Mouse (Mus musculus): ENCODE measurements around the gene Ap1g2.

Gene Ap1g2

GRCm38 (mm10) chr14:55105836-55106809 is at the start of gene Ap1g2:
Gene Ap1g2 (minus strand): TSS chr14:55106593.
- DNase-seq (ENCODE audit: low spot score): peak; percentile 88

- no peak for DNase-seq (ENCODE audit: low spot score)
These were observed 46.6 kb upstream of the Ap1g2 start for GRCm38 (mm10) chr14:55152951-55153481.

DNA sequence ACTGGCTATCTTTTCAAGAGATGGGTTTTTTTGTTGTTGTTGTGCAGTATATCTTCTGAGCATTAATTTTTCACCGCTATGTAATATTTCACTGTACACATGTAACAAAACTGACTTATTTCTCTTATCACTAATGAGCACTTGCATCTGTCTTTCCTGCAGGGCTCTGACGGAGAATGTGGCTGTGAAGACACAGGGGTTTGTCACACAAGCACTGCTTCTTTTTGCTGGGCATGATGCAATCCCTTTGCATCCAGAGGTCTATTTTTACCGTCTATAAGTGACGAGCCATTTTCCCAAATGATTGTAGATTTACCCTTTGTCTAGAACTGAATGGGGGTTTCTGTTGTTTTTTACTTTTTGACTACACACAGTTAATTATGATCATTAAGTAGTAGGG is 45.8 kb upstream of the Ap1g2 start:
- no peak for DNase-seq (ENCODE audit: low spot score)

GRCm38 (mm10) chr14:55150985-55151384 is 44.6 kb upstream of the Ap1g2 start:
- no peak for DNase-seq (ENCODE audit: low spot score)

- DNase-seq (ENCODE audit: low spot score): no peak
These were observed 42.6 kb upstream of the Ap1g2 start for GRCm38 (mm10) chr14:55149041-55149440.

GRCm38 (mm10) chr14:55148363-55148915 is 42.0 kb upstream of the Ap1g2 start:
- peak; percentile 47 for DNase-seq (ENCODE audit: low spot score)

DNA sequence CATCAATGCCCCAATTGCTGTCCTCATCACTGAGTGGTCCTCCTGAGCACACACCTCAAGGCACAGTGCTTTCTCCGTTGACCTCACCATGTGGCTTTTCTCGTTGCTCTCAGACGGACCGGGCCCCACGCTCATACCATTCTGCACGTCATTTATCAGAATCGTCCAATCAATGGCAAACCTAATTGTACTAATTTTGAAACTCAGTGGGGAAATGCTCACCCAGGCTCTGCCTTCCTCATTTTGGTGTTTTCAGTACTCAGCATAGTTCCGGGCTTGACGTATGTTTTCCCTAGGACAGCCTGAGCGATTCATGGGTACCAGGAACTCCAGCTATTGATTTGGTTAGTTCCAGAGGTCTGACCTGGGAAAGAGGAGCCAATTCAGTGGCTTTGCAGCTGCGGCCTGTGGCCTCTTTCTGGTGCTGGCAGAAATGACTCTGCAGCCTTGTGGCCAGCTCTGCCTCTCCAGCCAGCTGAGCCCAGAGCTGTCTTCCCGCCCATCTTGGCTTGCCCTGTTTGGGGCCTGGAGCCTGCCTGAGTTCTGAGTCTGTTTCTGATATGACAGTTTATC is 40.5 kb upstream of the Ap1g2 start:
- peak; percentile 6 for DNase-seq (ENCODE audit: low spot score)

GRCm38 (mm10) chr14:55146324-55146723 is 39.9 kb upstream of the Ap1g2 start:
- DNase-seq (ENCODE audit: low spot score): no peak

GRCm38 (mm10) chr14:55139313-55139712 is 32.9 kb upstream of the Ap1g2 start:
- no peak for DNase-seq (ENCODE audit: low spot score)

DNA sequence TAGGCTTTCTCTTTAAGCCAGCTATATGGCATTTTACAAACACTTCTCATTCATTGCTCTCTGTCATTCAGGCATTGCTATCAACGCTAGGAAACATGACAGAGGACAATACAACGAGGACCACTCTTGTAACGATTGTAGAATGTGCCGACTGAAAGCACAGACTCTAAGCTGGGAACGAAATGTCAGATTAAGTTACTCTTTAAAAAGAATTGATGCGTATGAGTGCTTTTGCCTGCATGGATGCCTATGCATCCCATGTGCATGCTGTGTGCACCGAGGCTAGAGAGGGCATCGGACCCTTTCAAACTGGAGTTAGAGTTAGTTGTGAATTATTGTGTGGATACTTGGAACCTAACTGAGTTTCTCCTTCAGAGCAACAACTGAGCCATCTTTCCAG is 29.3 kb upstream of the Ap1g2 start:
- no peak for DNase-seq (ENCODE audit: low spot score)

GRCm38 (mm10) chr14:55126521-55126920 is 20.1 kb upstream of the Ap1g2 start:
- DNase-seq (ENCODE audit: low spot score): no peak

GRCm38 (mm10) chr14:55125711-55126110 is 19.3 kb upstream of the Ap1g2 start:
- DNase-seq (ENCODE audit: low spot score): no peak

- no peak for DNase-seq (ENCODE audit: low spot score)
These were observed 16.0 kb upstream of the Ap1g2 start for GRCm38 (mm10) chr14:55122359-55122758.

DNA sequence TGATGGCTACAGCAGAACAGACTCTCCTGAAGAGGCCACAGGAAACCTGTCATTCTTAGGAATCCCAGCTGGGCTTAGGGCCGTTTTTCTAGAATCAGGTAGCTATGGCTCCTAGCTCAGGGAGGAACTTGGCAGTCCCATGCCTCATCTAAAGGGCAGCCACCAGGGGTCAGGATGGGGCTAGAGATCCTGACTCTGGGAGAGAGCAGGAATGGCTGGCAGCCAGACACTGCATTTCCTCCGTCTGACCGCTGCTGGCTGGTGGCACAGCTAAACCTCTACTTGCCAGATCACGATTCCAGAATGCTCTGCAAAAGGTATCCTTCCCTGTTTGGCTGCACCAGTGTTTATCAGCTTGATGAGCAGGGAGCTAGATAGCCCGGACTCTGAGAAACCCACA is 15.6 kb upstream of the Ap1g2 start:
- DNase-seq (ENCODE audit: low spot score): peak; percentile 76

DNA sequence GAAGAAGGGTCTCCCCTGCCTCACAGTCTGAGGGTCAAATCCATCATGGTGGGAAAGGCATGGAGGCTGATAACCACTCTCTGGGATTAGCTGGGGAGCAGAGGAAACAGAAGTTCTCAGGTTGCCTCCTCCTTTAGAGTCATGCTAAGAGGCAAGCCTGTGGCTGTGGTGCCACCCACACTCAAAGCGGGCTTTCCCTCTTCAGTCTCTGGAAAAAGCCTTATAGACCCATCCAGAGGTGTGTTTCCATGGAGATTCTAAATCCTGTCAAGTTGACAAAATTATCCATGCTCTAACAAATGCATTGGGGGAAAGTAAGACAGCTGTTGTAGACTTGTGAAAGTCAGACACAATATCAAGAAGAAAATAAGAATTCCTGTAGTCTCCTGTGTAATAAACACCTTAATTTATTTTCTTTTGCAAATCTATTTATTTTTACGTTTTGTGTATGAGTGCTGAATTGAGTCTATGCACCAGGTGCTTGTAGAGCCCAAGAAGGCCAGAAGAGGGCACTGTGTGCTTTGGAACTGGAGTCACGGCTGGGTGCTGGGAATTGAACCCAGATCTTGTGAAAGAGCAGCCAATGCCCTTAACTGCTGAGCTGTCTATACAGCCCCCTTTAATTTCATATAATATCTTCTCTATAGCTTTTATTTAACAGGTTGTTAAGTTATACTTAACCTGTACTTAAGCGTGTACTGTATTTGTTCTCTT is 13.2 kb upstream of the Ap1g2 start:
- no peak for DNase-seq (ENCODE audit: low spot score)

DNA sequence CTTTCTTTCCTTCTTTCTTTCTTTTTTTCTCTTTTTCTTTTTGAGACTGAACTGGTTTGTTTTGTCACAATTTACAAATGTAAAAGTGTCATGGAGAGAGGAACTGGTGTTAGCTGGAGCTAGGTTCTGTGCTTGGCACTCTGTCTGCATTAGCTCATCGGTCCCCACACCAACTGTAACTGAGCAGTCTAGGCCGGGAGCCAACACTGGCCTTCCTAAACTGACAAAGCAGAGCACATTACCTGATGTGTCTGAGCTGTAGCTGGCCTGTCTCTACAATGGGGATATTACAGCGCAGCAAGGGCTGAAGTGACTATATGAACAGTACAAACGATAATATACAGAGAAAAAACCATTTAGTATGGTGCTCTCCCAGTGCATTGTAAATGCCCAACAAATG is 12.5 kb upstream of the Ap1g2 start:
- DNase-seq (ENCODE audit: low spot score): no peak

DNA sequence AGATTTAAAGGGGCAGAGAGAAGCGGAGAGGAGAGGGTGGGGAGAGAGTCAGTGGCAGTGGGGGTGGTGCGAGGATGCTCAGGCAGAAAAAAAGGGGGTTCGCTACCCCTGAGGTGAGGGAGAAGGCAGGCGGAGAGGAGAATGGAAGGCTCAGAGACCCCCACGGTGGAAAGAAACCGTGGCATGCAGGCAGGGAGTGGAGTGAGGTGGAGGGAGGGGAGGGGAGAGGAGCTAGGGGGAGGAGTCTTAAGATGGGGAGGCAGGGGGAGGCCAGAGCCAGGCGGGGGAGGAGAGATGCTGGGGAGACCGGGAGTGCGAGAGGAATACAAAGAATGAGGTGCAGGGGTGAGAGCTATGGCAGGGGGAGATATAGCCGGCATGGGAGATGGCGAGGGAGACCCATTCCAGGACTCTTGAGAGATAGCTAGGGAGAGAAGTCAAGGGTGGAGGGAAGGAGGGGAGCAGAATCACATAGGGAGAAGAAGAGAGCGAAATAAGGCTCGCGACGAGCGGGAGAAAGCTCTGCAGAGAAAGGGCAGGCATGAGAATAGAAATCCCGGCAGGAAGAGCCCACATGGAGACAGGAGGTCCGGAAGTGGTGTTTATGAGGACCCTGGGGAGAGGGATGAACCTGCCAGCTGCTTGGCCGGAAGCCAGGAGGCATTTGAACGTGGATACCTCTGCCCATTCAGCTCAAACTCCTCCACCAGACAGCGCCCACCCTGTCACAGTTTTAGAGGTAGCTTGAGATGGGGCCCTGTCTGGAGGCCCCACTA is 10.2 kb upstream of the Ap1g2 start, which contains the start of gene Jph4:
Gene Jph4, minus strand, starts transcription at position 511 of the 776 bp plus-strand sequence.
- DNase-seq (ENCODE audit: low spot score): no peak

DNA sequence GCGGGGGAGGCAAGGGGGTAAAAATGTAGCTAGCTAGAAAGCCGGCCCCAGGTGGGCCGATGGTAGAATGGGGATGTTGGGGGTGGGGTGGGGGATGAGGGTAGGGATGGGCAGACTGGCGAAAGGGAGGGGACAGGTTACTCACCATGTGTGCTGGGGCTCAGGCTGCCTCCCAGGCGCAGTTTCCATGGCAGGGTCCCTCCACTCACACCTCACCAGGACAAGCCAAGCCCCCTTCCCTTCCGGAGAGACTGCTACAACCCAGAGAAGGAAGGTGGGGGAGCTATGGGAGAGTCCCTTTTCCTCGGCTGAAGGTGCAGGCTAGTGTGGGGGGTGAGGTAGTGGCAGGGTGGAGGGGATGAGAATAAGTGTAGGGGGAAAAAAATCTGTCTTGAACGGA is 9.5 kb upstream of the Ap1g2 start:
- DNase-seq (ENCODE audit: low spot score): no peak

DNA sequence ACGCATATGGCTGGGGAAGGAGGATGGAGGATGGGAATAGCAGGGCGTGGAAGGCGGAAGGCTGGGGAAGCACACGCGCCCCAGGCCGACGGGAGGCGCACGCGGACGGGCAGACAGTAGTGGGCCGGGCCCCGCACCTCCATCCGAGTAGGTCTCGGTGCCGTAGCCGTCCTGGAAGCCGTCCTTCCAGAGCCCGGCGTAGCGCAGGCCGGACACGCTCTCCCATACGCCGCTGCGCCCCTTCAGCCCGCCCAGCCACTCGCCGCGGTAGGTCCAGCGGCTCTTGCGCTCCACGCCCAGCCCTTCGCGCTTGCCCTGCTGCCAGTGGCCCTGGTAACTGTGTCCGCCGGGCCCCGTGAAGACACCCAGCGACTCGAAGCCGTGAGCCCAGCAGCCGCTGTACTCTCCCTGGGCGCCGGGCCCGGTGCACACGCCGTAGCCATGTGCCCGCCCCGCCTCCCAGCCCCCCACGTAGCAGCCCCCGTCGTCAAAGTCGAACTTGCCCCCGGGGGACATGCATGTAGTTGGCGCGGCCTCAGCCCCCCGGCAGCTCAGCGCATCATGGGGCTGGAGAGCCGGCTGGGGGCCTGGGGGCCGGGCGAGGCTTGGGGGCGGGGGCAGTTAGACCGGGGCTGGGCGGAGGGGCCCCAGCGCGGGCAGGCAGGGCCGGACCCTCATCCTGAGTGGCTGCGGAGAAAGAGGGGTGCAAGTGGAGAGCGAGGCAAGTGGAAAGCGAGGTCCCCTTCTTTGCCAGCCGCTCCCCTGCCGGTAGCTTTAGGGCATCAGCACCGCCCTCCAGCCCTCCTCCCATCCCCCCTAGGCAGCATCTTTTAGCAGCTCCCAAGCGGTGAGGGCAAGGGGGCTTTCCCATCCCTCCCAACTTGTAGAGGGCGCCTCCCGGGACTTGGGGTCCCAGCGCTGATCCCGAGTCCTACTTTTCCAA is 8.6 kb upstream of the Ap1g2 start:
- DNase-seq (ENCODE audit: low spot score): peak; percentile 33

GRCm38 (mm10) chr14:55113975-55114645 is 7.7 kb upstream of the Ap1g2 start:
- DNase-seq (ENCODE audit: low spot score): no peak

Measured in lung, postnatal 25 days (tissue).